In genomic region chr9:44484311-44485104, GRCm38 (mm10) we compare ENCODE assay signal across 10 mouse cellular contexts. TPM values are rescaled to one million over a fixed set of nuclear protein-coding genes. Genes with fewer than 3 reads are reported as not detected.
DNase-seq lines count a peak whose midpoint lies in the region; ATAC-seq and TF ChIP-seq lines count a peak whose summit lies in the region.
"Had no signal": no experiment of that assay in that cellular context is flagged by ENCODE, and none has a peak within 500 bp of the region (broad histone marks: within the 10 kb centered on the region; RNA-seq: fewer than 3 reads in every experiment).

No protein-coding gene starts in this region.

- H3K27ac ChIP-seq in forebrain, embryonic 12.5 days: no peak overlapping the region
- H3K27ac ChIP-seq in kidney, embryonic 15.5 days: peak overlapping the region; percentile 91
- no peak overlapping the region for H3K27ac ChIP-seq in midbrain, postnatal 0 days (ENCODE audit: low read depth, low read length)

- H3K4me1 ChIP-seq in erythroblast, embryonic 14.5 days (ENCODE audit: control insufficient read depth): peaks cover 10% of the 10 kb centered on the region
- peaks cover 79% of the 10 kb centered on the region for H3K4me1 ChIP-seq in forebrain, embryonic 12.5 days
- peaks cover 77% of the 10 kb centered on the region for H3K4me1 ChIP-seq in kidney, embryonic 15.5 days
- peaks cover 54% of the 10 kb centered on the region for H3K4me1 ChIP-seq in midbrain, postnatal 0 days (ENCODE audit: insufficient read depth, low read length)

- no peak for TF ChIP-seq CTCF in C2C12 (IDR thresholded peaks at IDR 0.05; ENCODE audit: control insufficient read depth, insufficient read depth, insufficient read length)
- TF ChIP-seq CTCF in midbrain, postnatal 0 days (IDR thresholded peaks at IDR 0.05): no peak

- H3K79me3 ChIP-seq in C2C12 (ENCODE audit: low read depth): peaks cover 55% of the 10 kb centered on the region

- H3K9me3 ChIP-seq in erythroblast, embryonic 14.5 days (ENCODE audit: control insufficient read depth, low read length): no peaks in the 10 kb centered on the region
- no peaks in the 10 kb centered on the region for H3K9me3 ChIP-seq in forebrain, embryonic 12.5 days
- no peaks in the 10 kb centered on the region for H3K9me3 ChIP-seq in kidney, embryonic 15.5 days (replicated peaks)
- H3K9me3 ChIP-seq in midbrain, postnatal 0 days (ENCODE audit: low read length): no peaks in the 10 kb centered on the region
- H3K9me3 ChIP-seq: G1E had no signal

- H3K4me2 ChIP-seq in forebrain, embryonic 12.5 days: peak overlapping the region; percentile 93
- peak overlapping the region; percentile 87 for H3K4me2 ChIP-seq in kidney, embryonic 15.5 days
- H3K4me2 ChIP-seq in midbrain, postnatal 0 days (ENCODE audit: low read depth, low read length, poor library complexity, severe bottlenecking): peak overlapping the region; percentile 99

- DNase-seq in midbrain, postnatal 0 days (ENCODE audit: low spot score): no peak
- no peak for DNase-seq in left cerebral cortex, adult 9 months (ENCODE audit: low spot score in 2 of 2)
- DNase-seq in urinary bladder, postnatal 14 days (ENCODE audit: low spot score): no peak

- H3K9ac ChIP-seq in forebrain, embryonic 12.5 days: peak overlapping the region; percentile 99; the same call in 1 of the 2 replicates
- H3K9ac ChIP-seq in kidney, embryonic 15.5 days: peak overlapping the region; percentile 95
- peak overlapping the region; percentile 98 for H3K9ac ChIP-seq in midbrain, postnatal 0 days (replicated peaks; ENCODE audit: low read length, poor library complexity, severe bottlenecking)

- peak overlapping the region; percentile 19 for H3ac ChIP-seq in C2C12 (ENCODE audit: control insufficient read depth, insufficient read length, low read depth)

- no peaks in the 10 kb centered on the region for H3K36me3 ChIP-seq in erythroblast, embryonic 14.5 days (ENCODE audit: control insufficient read depth)
- H3K36me3 ChIP-seq in C2C12 (ENCODE audit: control insufficient read depth, insufficient read depth): peaks cover 3% of the 10 kb centered on the region
- no peaks in the 10 kb centered on the region for H3K36me3 ChIP-seq in forebrain, embryonic 12.5 days (replicated peaks)
- H3K36me3 ChIP-seq in kidney, embryonic 15.5 days: no peaks in the 10 kb centered on the region
- H3K36me3 ChIP-seq in midbrain, postnatal 0 days (ENCODE audit: insufficient read depth, low read length): no peaks in the 10 kb centered on the region
- H3K36me3 ChIP-seq: G1E had no signal

- H3K27me3 ChIP-seq in erythroblast, embryonic 14.5 days (ENCODE audit: control insufficient read depth): peaks cover 57% of the 10 kb centered on the region
- no peaks in the 10 kb centered on the region for H3K27me3 ChIP-seq in C2C12 (ENCODE audit: control insufficient read depth, insufficient read depth, insufficient read length)
- H3K27me3 ChIP-seq in forebrain, embryonic 12.5 days: peaks cover 4% of the 10 kb centered on the region; the same call in 1 of the 2 replicates
- H3K27me3 ChIP-seq in kidney, embryonic 15.5 days: no peaks in the 10 kb centered on the region
- no peaks in the 10 kb centered on the region for H3K27me3 ChIP-seq in midbrain, postnatal 0 days (ENCODE audit: insufficient read depth, low read length)

- ATAC-seq in erythroblast, adult 5-6 weeks (replicated peaks; ENCODE audit: low FRiP score, poor library complexity, severe bottlenecking): no peak
- ATAC-seq in forebrain, embryonic 12.5 days (ENCODE audit: low FRiP score): no peak
- ATAC-seq in kidney, embryonic 15.5 days (replicated peaks; ENCODE audit: low FRiP score): no peak
- no peak for ATAC-seq in midbrain, postnatal 0 days (ENCODE audit: low FRiP score)

- peaks cover 70% of the 10 kb centered on the region for H3K79me2 ChIP-seq in C2C12 (ENCODE audit: control insufficient read depth, insufficient read depth)

- WGBS in forebrain, embryonic 12.5 days: 46% methylated on average over 7 of the region's 7 CpGs
- 9% methylated on average over 7 of the region's 7 CpGs for WGBS in kidney, embryonic 15.5 days
- 24% methylated on average over 7 of the region's 7 CpGs for WGBS in midbrain, postnatal 0 days

- H3K4me3 ChIP-seq in erythroblast, embryonic 14.5 days (replicated peaks): peak overlapping the region; percentile 62
- peak overlapping the region; percentile 86 for H3K4me3 ChIP-seq in C2C12 (ENCODE audit: insufficient read depth, poor library complexity, severe bottlenecking)
- peak overlapping the region; percentile 96 for H3K4me3 ChIP-seq in forebrain, embryonic 12.5 days (replicated peaks)
- peak overlapping the region; percentile 98 for H3K4me3 ChIP-seq in kidney, embryonic 15.5 days (replicated peaks)
- H3K4me3 ChIP-seq in midbrain, postnatal 0 days (ENCODE audit: low read depth, low read length): peak overlapping the region; percentile 98

TF ChIP-seq in C2C12, 6 proteins besides CTCF, POLR2A, EP300 and RAD21:
- TF ChIP-seq USF1 (IDR thresholded peaks at IDR 0.05; ENCODE audit: low read depth) (no peak), FOSL1 (IDR thresholded peaks at IDR 0.05; ENCODE audit: insufficient read depth, low read length, poor library complexity, severe bottlenecking) (no peak), MYOG (IDR thresholded peaks at IDR 0.05; ENCODE audit: control insufficient read depth, extremely low read depth, insufficient read length) (no peak), MAX (IDR thresholded peaks at IDR 0.05) (no peak), MYOD1 (IDR thresholded peaks at IDR 0.05; ENCODE audit: control insufficient read depth, insufficient read length, low read depth) (no peak), CEBPB (IDR thresholded peaks at IDR 0.05; ENCODE audit: low read depth) (no peak)

RNA-seq across cellular contexts. Expression of gene Bcl9l, which starts 1.9 kb away (rescaled TPM):
- 0.06 and 0.09 TPM in 2 replicates for polyA plus RNA-seq in erythroblast, embryonic 14.5 days (2012)
- 0.77 and 0.84 TPM in 2 replicates for total RNA-seq in erythroblast, adult 5-6 weeks (2015; ENCODE audit: low replicate concordance)
- total RNA-seq in erythroblast, adult 5-6 weeks (2017; ENCODE audit: low replicate concordance): 0.42 and 2.8 TPM in 2 replicates
- 31.4 TPM for polyA plus RNA-seq in C2C12 (2012; fragmentation: generic; extraction: Trizol)
- 10.6 and 10.7 TPM in 2 replicates for polyA plus RNA-seq in forebrain, embryonic 12.5 days (2016; fragmentation: Nextera tagmentation; extraction: Ambion mirVana)
- polyA plus RNA-seq in kidney, embryonic 15.5 days (2015; fragmentation: Nextera tagmentation; extraction: Ambion mirVana): 11.3 and 11.7 TPM in 2 replicates
- total RNA-seq in midbrain, postnatal 0 days (2014; rRNA removed): 42.1 and 61.1 TPM in 2 replicates
- 10.0 and 10.4 TPM in 2 replicates for polyA plus RNA-seq in midbrain, postnatal 0 days (2015; fragmentation: Nextera tagmentation; extraction: Ambion mirVana)

RNA-seq across cellular contexts. Expression of gene Upk2, which starts 29.7 kb away (rescaled TPM):
- not detected in 2 replicates for polyA plus RNA-seq in erythroblast, embryonic 14.5 days (2012)
- total RNA-seq in erythroblast, adult 5-6 weeks (2015; ENCODE audit: low replicate concordance): not detected in 2 replicates
- total RNA-seq in erythroblast, adult 5-6 weeks (2017; ENCODE audit: low replicate concordance): not detected in 2 replicates
- polyA plus RNA-seq in C2C12 (2012; fragmentation: generic; extraction: Trizol): 0.04 TPM
- 0.29 TPM in 1 of 2 replicates, not detected in the other for polyA plus RNA-seq in forebrain, embryonic 12.5 days (2016; fragmentation: Nextera tagmentation; extraction: Ambion mirVana)
- polyA plus RNA-seq in kidney, embryonic 15.5 days (2015; fragmentation: Nextera tagmentation; extraction: Ambion mirVana): 0.60 and 2.5 TPM in 2 replicates
- not detected in 2 replicates for total RNA-seq in midbrain, postnatal 0 days (2014; rRNA removed)
- not detected in 2 replicates for polyA plus RNA-seq in midbrain, postnatal 0 days (2015; fragmentation: Nextera tagmentation; extraction: Ambion mirVana)
- total RNA-seq: G1E; heart, postnatal 36 days had no signal
- polyA plus RNA-seq: G1E had no signal

RNA-seq across cellular contexts. Expression of gene Foxr1, which starts 43.6 kb away (rescaled TPM):
- polyA plus RNA-seq in erythroblast, embryonic 14.5 days (2012): not detected in 2 replicates
- not detected in 2 replicates for total RNA-seq in erythroblast, adult 5-6 weeks (2015; ENCODE audit: low replicate concordance)
- not detected in 2 replicates for total RNA-seq in erythroblast, adult 5-6 weeks (2017; ENCODE audit: low replicate concordance)
- polyA plus RNA-seq in C2C12 (2012; fragmentation: generic; extraction: Trizol): not detected
- not detected in 2 replicates for polyA plus RNA-seq in forebrain, embryonic 12.5 days (2016; fragmentation: Nextera tagmentation; extraction: Ambion mirVana)
- polyA plus RNA-seq in kidney, embryonic 15.5 days (2015; fragmentation: Nextera tagmentation; extraction: Ambion mirVana): not detected in 2 replicates
- total RNA-seq in midbrain, postnatal 0 days (2014; rRNA removed): not detected in 2 replicates
- not detected in 2 replicates for polyA plus RNA-seq in midbrain, postnatal 0 days (2015; fragmentation: Nextera tagmentation; extraction: Ambion mirVana)
- total RNA-seq: heart, postnatal 36 days had no signal
- polyA plus RNA-seq: G1E had no signal

Comparison
In these comparisons a context has a peak if more than half of its experiments do, and no peak if none do; other contexts are left out.
1. RNA of gene Bcl9l, which starts 1.9 kb away (polyA plus RNA-seq): 31.4 TPM in C2C12 (single experiment), 11.3 to 11.7 TPM in kidney, embryonic 15.5 days, 10.6 to 10.7 TPM in forebrain, embryonic 12.5 days and 10.0 to 10.4 TPM in midbrain, postnatal 0 days; 0.06 to 0.09 TPM in erythroblast, embryonic 14.5 days; every median in the first group is over 10 times any median in the second.
2. Peak in every context shown above with its lines, with median percentiles within 50 percentile points of each other: H3K4me3 ChIP-seq, H3K4me2 ChIP-seq and H3K9ac ChIP-seq.